Mouse (Mus musculus) liver, adult 2 months (tissue): ENCODE measurements around the gene Agxt2. TPM values are rescaled to one million over a fixed set of nuclear protein-coding genes. Genes with fewer than 3 reads are reported as not detected.

Experiments
- DNase-seq: peaks from one replicate; pipeline ENCODE4 v3.0.0-alpha.2; 2011; ENCODE audit warnings: low read depth, low spot score; ENCODE audit errors: extremely low read depth
- H3K27ac ChIP-seq: fragments of 200-500 bp; replicated peaks from 2 replicates; pipeline ENCODE4 v1.5.1; 2012; ENCODE audit warnings: low read depth, mild to moderate bottlenecking, control low read depth, inconsistent platforms, low read length; ENCODE audit not compliant: insufficient read depth
- H3K27me3 ChIP-seq: fragments of 200-500 bp; 2 replicates; pipeline ENCODE4 v1.6.1; 2012; ENCODE audit warnings: mild to moderate bottlenecking, moderate library complexity, low read length, inconsistent platforms; ENCODE audit not compliant: control insufficient read depth, insufficient read depth
- H3K36me3 ChIP-seq: fragments of 200-500 bp; 2 replicates; pipeline ENCODE4 v1.6.1; 2012; ENCODE audit warnings: low read length, inconsistent platforms; ENCODE audit not compliant: control insufficient read depth, insufficient read depth
- H3K4me1 ChIP-seq: fragments of 200-500 bp; 2 replicates; pipeline ENCODE4 v1.6.1; 2011; ENCODE audit warnings: low read length; ENCODE audit not compliant: control insufficient read depth, insufficient read depth
- H3K4me3 ChIP-seq: fragments of 200-500 bp; 2 replicates; pipeline ENCODE4 v1.5.1; 2011; ENCODE audit warnings: low read depth, mild to moderate bottlenecking, control low read depth, low read length, moderate library complexity; ENCODE audit not compliant: insufficient read depth
- H3K79me2 ChIP-seq: fragments of 200-500 bp; 2 replicates; pipeline ENCODE4 v1.6.1; 2012; ENCODE audit warnings: inconsistent platforms, mild to moderate bottlenecking, low read length, moderate library complexity; ENCODE audit not compliant: control insufficient read depth, insufficient read depth
- H3K9ac ChIP-seq: fragments of 200-500 bp; 2 replicates; pipeline ENCODE4 v1.6.1; 2012; ENCODE audit warnings: low read depth, mild to moderate bottlenecking, control low read depth, inconsistent platforms, low read length
- CTCF ChIP-seq: fragments of 200-500 bp; IDR thresholded peaks from 2 replicates; pipeline ENCODE4 v1.5.1; 2011; ENCODE audit warnings: low read depth, low read length, control low read depth
- POLR2A ChIP-seq: fragments of 200-500 bp; IDR thresholded peaks from 2 replicates; pipeline ENCODE4 v1.6.1; 2011; ENCODE audit warnings: low read length, control low read depth; ENCODE audit not compliant: insufficient read depth; ENCODE audit errors: extremely low read depth
- WGBS: fragments of 180-500 bp; shearing (Covaris S2); methylation state at CpG from one replicate; pipeline ENCODE4 v1.1.7; 2018; 5-methylcytosine and 5-hydroxymethylcytosine counted together
- polyA plus RNA-seq: library from polyadenylated mRNA; depleted of rRNA; stranded (reverse); fragments of >200 nt; gene quantifications from 2 replicates; pipeline ENCODE4 v1.2.3, GENCODE M21; 2012; rRNA removed
- total RNA-seq: library from RNA; depleted of rRNA; stranded (reverse); fragments of >200 nt; gene quantifications from 2 replicates; pipeline ENCODE4 v1.2.3, GENCODE M21; 2014; rRNA removed

Agxt2 gene
- total RNA-seq (123 and 136 TPM in 2 replicates), polyA plus RNA-seq (58.0 and 66.4 TPM in 2 replicates)

GRCm38 (mm10) chr15:10358039-10358948 lies at the start of gene Agxt2:
TSS of gene Agxt2 (plus strand) at chr15:10358532.
- DNase-seq = peak; percentile 90
- Histone ChIP-seq H3K79me2 (peaks cover 6% of the 10 kb centered on the region), H3K4me1 (peaks cover 6% of the 10 kb centered on the region), H3K27ac (peak within 1 kb of the TSS; percentile 99), H3K27me3 (no peaks in the 10 kb centered on the region), H3K4me3 (peak within 1 kb of the TSS; percentile 62), H3K36me3 (no peaks in the 10 kb centered on the region), H3K9ac (peak within 1 kb of the TSS; percentile 84)
- WGBS = 20% methylated on average over 9 of the region's 9 CpGs
- TF ChIP-seq POLR2A (no peak), CTCF (no peak)

GRCm38 (mm10) chr15:10311826-10312225 lies 46.5 kb upstream of the Agxt2 start:
- no peak for DNase-seq
- H3K27me3 ChIP-seq = no peaks in the 10 kb centered on the region
- no peak overlapping the region for H3K9ac ChIP-seq
- H3K4me3 ChIP-seq = no peak overlapping the region
- TF ChIP-seq CTCF (no peak), POLR2A (no peak)
- H3K36me3 ChIP-seq = peaks cover under 1% of the 10 kb centered on the region
- WGBS = 68% methylated on average over 5 of the region's 5 CpGs
- H3K4me1 ChIP-seq = peaks cover 8% of the 10 kb centered on the region
- no peak overlapping the region for H3K27ac ChIP-seq
- H3K79me2 ChIP-seq = peaks cover 4% of the 10 kb centered on the region; the same call in 1 of the 2 replicates

GRCm38 (mm10) chr15:10313522-10314455 lies 44.5 kb upstream of the Agxt2 start:
- no peak overlapping the region for H3K9ac ChIP-seq
- peaks cover 4% of the 10 kb centered on the region; the same call in 1 of the 2 replicates for H3K79me2 ChIP-seq
- DNase-seq = peak; percentile 67
- peaks cover 16% of the 10 kb centered on the region for H3K36me3 ChIP-seq
- WGBS = 47% methylated on average over 7 of the region's 7 CpGs
- TF ChIP-seq CTCF (peak; percentile 31; the same call in 1 of the 2 replicates), POLR2A (no peak)
- no peak overlapping the region for H3K27ac ChIP-seq
- peaks cover 6% of the 10 kb centered on the region for H3K4me1 ChIP-seq
- no peaks in the 10 kb centered on the region for H3K27me3 ChIP-seq
- H3K4me3 ChIP-seq = no peak overlapping the region

GRCm38 (mm10) chr15:10325080-10325479 lies 33.3 kb upstream of the Agxt2 start, which contains the start of gene Gm21973:
TSS of gene Gm21973 (plus strand) at chr15:10325380.
- no peak within 1 kb of the TSS for H3K9ac ChIP-seq
- no peaks in the 10 kb centered on the region for H3K4me1 ChIP-seq
- H3K79me2 ChIP-seq = no peaks in the 10 kb centered on the region
- no peak for TF ChIP-seq POLR2A
- TF ChIP-seq CTCF = no peak
- DNase-seq = no peak
- 95% methylated on average over 2 of the region's 2 CpGs for WGBS
- H3K27me3 ChIP-seq = no peaks in the 10 kb centered on the region
- H3K36me3 ChIP-seq = peaks cover 21% of the 10 kb centered on the region
- H3K4me3 ChIP-seq = no peak within 1 kb of the TSS
- no peak within 1 kb of the TSS for H3K27ac ChIP-seq

GRCm38 (mm10) chr15:10330626-10331025 lies 27.7 kb upstream of the Agxt2 start:
- TF ChIP-seq CTCF (no peak), POLR2A (no peak)
- Histone ChIP-seq H3K4me1 (no peaks in the 10 kb centered on the region), H3K79me2 (no peaks in the 10 kb centered on the region), H3K27me3 (no peaks in the 10 kb centered on the region), H3K9ac (no peak overlapping the region), H3K4me3 (no peak overlapping the region), H3K36me3 (peaks cover 11% of the 10 kb centered on the region), H3K27ac (no peak overlapping the region)
- WGBS = 63% methylated on average over 3 of the region's 3 CpGs
- DNase-seq = peak; percentile 57
